Mouse (Mus musculus) adrenal gland, postnatal 25 days (tissue): Measurements from ENCODE around the gene Ppil1. TPM values are rescaled to one million over a fixed set of nuclear protein-coding genes. Genes with fewer than 3 reads are reported as not detected.
"Not testable (repeated sequence)": the region's sequence is repeated elsewhere in the genome, so short reads cannot be mapped to it uniquely, and the experiment has no call there.

Experiments used
- DNase-seq: peaks from one replicate; pipeline ENCODE4 v3.0.0; 2021; ENCODE audit warnings: mixed read lengths
- total RNA-seq: library from RNA; stranded (reverse); gene quantifications from 2 replicates; pipeline ENCODE4 v1.2.3, GENCODE M21; 2021

Ppil1 gene
- total RNA-seq, 1 experiment from 2014 or later, result 22.3 TPM

DNA sequence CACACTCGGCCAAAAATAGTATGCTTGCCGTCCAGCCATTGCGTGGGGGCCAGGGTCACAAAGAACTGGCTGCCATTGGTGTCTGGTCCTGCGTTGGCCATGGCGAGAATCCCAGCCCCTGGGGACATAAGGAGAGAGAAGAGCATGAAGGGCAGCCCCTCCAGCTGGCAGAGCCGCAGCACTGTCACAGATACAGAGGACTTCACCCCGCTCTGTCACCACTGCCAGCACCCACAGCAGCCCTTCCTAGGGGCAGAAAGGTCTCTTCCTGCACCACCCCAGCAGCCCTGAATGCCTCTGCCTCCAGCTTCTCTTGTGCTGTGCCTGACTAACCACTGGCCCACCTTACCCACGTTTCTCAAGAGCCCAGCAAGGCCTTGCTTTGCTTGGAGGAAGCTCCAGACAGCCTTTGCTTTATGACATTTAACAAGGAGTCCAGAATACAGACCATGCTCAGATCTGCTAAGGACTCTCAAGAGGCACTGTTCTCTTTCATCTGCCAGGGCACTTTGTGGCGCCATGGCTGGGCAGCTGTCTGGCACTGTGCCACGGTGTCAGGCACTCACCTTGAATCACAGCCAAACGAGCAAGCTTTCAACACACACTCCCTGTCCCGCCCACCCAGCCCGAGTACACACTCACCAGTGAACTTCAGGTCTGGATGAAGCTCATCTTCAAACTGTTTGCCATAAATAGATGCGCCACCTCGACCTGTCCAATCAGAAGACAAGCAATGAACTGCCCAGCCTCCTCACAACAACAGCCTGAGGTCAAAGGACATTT lies 12.2 kb downstream of the Ppil1 start:
- peak; percentile 92 for DNase-seq

DNA sequence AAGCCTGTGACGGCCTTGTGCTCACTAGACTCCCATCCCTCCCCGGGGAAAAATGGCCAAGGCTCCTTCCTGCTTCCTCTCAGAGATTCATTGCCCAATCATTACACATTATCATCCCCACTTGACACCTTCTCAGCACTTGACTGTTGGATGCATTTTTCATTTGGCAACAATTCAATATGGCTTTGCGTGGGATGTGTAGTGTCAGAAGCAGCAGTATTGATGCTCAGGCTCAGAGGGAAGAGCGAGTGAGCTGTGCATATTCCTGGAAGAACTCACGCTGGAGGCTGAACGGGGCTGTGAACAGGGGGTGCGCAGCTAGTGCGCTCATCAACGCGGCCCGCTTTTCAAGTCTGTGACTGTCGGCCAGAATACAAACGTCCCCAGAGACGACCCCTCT lies 13.0 kb downstream of the Ppil1 start:
- not testable (repeated sequence) for DNase-seq

DNA sequence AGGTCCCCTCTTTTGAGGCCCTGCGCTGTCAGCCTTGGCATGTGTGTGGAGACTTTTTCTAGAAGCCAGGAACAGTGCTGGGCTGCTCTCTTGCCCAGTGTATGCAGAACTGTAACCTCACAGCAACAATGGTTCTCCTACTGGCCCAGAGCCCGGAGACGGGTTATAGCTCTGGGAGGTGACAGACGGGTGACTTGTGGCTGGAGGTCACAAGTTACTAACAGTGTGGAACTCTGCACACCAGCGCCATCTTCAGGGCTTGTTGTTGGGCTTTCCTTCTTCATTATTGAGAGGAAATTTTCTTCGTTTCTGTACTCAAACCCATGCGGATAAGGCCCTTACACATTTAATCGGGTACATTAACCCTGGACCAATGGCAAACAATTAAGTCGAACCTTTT lies 14.5 kb downstream of the Ppil1 start:
- DNase-seq, result peak; percentile 78

DNA sequence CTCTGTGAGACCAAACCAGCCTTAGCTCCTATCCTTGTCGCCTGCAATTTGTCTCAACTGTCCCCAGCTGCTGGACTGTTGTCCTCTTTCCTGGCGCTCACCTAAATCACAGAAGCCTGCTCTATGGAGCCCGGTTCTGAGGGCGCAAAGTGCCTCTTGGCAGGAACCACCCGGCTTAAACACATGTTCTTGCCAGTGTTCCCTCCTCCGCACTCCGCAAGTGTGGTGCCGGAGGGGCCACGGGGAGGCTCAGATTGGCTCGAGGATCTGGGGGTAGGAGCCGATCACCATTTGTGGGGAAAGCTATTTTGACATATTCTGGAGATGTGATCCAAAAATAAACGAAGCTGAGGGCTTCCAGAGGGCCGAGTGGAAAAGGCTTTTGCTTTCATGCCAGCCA lies 16.1 kb downstream of the Ppil1 start:
- DNase-seq, result no peak

DNA sequence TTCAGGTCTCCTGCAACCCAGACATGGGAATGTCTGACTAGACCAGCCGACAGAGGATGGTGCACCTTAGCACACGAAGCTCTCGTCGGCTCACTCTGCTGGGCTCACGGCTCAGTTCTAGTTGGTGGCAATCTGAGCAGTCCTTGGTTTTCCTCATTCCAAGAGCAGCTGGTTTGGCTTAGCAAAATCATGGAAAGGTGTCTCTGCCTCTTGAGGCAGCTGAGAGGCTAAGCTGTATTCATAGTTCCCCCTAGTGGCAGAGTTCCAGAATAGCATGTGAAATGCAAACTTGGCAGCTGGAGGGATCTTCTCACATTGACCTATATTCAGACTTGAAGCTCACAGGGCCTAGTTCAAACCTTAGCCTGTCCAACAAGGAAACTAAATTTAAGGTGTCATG lies 17.4 kb downstream of the Ppil1 start:
- no peak for DNase-seq

DNA sequence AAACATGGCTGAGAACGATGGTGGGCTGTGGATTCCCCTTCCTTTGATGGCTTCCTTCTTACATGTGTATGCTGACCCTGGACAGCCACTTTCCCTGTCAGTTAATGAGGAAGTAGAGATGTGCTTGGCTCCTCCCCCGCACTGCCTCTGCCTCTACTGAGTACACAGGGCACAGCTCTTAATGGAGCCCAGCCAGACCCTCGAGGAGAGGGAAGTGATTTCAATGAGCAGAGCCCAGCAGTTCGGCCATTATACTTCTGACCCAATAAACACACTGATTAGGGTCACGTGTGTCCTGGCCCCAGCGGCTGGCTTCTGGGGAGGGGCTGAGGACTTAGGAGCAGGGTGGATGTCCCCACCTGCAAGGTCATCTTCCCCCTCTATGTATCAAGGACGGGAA lies 18.3 kb downstream of the Ppil1 start:
- DNase-seq, result no peak

DNA sequence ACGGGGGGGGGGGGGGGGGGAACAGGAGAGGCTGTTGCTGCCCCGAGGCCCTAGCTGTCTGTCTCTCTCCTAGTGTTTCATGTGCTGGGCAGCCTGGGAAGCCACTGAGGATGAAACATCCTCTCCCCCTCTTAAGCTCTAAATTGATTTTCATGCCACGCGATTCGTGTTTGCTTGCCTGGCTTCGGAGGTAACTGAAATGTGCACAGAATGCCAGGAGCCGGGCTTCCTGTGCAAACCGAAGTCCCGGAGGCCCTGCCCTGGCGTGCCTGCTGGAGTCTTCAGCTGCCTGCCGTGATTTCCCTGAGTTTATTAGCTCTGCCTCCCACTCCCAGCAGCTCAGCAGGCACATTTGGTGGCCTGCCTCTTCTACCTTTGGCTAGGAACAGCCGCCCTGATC lies 19.1 kb downstream of the Ppil1 start:
- no peak for DNase-seq

DNA sequence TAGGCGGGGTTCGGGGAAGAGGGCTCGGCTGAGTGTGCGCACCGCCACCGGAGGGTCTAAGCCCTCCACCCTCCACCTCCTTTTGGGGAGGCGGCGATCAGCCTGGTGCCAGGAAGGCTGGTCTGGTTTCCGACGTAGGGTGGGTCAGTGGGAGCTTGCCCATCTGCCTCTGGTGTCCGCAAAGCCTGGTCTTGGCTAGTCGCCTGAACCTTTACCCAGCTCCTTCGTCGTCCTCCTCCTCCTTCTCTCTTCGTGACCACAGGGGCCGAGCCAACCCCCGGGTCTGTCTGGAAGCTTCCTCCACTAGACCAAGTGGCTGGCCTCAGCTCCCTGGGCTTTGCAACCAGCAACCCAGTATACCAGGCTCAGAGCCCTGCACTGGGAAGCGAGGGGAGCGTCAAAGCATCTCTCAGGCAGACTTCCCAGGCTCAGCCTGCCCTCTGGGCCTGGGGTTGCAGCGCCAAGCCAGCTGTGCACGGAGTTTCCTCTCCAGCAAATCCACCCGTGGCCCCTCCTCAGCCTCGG lies 25.5 kb downstream of the Ppil1 start:
- no peak for DNase-seq

DNA sequence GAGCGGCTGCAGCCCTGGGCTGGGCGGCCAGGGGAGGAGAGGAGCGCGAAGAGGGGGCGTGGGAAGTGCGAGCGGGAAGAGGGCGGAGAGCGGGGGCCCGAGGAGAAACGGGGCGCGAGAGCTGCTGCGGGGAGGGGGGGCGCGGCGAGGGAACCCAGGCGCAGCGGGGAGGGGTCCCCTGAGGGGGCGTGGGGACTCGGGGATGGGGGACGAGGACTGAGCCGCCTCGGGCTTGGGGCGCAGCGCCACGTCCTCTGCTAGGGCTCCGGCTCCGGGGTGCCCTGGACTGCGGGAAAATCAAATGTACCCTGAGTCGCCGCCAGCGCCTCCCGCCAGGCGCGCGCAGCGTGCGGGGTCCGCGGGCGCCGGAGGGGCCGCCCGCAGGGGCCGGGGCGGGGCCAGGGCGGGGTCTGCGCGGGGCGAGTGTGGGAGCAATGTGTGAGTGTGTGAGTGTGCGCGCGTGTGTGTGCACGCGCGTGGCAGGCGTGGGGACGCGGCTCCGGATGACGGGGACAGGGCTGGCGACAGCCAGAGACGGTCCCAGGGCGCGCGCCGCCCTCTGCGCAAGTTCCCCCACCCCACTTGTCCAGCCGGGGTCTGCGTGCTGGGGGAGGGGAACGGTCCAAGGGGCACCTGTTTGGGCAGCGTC lies 26.1 kb downstream of the Ppil1 start, which contains the start of gene Cpne5:
Gene Cpne5 (minus strand): TSS at position 396 of the 649 bp plus-strand sequence.
- DNase-seq, result no peak

DNA sequence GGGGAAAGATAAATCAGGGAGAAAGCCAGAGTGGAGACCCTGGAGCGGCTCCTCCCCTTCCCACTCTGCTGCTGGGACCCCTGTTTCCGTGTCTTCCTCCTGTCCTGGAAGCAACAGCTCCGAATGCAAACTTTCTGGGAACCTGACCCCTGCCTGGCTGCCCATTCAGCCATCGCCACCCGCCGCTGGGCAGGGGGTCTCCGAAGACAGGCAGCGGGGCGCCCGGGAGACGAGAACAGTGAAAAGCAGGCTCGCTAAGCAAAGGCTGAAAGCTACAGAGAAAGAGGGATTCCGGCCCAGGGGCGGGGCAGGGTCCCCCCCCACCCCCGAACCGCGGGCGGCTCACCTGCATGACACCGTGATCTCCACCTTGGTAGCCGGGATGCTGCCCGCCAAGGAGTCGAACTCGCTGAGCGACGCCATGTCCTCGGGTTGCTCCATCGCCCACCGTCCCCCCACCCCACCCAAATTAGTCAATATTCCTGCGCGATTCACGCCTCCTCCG lies 26.7 kb downstream of the Ppil1 start:
- DNase-seq, result no peak

DNA sequence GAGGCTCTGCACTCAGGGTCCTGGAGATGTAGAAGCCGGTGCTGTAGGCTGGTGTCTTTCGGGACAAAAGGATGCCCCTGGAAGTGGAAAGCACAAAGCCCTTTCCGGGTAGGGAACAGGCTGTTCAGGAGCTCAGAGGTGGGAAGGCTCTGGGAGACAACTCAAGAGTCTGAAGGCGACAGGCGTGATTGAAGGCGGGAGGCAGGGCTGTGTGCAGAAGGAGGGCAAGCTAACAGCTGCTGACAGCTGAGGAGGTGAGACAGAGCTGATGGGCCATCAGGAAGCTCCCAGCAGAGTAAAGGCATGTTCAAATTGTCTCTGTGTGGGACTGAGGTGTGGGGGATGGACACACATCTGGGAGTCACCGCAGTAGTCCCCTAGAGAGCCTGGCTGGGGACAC lies 27.9 kb downstream of the Ppil1 start:
- DNase-seq, result no peak

DNA sequence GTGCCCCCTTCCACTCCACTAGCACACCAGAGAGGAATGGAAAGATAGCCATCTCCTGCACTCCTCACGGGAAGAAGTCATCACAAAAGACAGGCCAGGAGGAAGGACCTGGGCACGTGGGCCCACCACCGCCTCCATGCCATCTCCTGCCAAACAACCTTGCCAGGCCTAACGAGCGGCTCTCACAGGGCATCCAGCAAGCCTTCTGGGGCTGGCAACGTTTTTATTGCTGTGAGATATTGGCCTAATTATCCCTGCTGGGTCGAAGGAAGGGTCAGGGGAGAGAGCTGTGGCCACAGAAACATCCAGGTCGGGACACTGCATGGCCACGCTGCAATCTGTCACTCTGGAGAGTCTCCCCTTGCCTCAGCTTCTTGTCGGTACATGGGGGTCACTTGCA lies 32.9 kb downstream of the Ppil1 start:
- DNase-seq, result no peak

DNA sequence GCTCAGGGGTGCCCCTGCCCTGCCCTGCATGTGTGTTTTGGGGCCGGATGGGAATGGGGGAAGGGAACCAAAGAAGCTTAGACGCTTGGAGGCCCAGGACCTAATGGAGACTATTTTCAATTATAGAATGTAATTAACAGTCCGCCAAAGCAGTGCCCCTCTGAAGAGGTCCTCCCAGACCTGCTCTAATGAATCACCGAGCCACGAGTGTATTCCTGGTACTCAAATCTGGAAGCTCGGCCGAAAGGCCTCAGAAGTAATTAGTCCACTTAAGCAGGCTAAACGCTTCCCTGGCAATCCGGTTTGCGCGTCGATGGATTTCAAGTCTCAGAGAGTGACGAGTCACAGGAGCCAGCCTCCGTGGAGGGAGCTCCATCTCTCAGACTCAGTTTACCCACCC lies 43.4 kb downstream of the Ppil1 start:
- no peak for DNase-seq

DNA sequence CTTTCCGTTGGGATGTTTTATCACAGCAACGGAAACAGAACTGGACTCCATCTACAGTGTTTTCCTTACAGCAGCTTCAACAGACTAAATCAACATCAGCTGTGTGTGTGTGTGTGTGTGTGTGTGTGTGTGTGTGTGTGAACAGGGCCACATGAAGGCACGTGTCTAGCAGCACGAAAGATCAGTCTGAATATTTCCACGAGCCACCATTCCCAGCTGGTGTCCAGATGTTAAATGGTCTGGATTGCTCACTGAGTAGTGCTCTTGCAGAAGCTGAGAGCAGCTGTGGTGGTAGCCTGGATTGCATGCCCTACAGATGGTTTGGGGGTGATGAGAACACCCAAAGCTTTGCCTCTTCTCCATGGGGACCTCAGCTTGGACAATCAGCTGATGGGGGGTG lies 46.0 kb downstream of the Ppil1 start:
- DNase-seq, result no peak

DNA sequence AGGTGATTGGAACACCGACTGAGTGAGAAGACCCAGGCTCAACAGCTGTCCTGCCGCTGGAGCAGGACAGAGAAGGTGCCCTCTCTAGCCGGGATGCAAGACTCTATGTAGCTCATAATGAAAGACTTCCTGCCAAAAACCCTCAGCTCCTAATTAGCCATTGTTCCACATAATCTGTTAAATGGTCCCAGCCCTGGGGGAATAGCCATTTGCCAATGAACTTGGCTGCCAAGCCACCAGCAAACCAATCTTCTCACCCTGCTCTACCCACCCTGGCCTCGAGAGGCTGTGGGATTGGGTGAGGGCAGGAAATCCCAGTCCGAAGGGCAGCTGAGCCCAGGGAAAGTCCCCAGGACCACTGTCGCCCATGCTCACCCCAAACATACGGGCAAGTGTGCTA lies 47.9 kb downstream of the Ppil1 start:
- no peak for DNase-seq

DNA sequence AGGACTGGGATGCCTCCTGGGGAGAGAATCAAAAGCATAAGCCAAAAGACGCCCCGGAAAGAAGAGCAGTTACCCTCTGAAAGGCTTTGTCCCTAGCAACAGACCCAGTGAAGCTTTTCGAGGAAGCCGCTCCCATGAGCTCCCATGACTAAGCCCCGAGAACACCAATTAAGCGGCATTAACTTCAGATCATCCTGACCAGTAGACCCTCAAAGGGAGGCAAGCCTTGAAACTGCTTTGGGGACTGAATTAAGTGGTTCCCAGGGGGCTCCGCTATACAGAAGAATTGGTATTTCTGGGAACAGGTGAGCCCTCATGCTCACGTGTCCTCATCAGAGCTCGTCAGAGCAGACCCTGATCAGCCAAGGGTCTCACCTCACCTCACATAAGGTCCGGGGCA lies 49.3 kb downstream of the Ppil1 start:
- DNase-seq, result no peak

DNA sequence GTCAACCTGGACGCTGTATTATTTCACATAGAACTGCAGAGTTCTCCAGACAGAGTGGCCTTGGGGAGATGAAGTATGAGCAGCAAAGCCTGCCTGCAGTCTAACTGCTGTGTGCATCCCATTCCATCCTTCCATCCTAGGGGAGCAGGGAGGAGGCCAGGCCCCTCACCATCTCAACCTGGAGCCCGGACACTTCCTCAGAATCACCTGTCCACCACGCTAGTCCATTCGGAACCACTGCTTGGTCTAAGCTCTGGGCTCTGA lies 49.9 kb downstream of the Ppil1 start:
- DNase-seq, result no peak

DNA sequence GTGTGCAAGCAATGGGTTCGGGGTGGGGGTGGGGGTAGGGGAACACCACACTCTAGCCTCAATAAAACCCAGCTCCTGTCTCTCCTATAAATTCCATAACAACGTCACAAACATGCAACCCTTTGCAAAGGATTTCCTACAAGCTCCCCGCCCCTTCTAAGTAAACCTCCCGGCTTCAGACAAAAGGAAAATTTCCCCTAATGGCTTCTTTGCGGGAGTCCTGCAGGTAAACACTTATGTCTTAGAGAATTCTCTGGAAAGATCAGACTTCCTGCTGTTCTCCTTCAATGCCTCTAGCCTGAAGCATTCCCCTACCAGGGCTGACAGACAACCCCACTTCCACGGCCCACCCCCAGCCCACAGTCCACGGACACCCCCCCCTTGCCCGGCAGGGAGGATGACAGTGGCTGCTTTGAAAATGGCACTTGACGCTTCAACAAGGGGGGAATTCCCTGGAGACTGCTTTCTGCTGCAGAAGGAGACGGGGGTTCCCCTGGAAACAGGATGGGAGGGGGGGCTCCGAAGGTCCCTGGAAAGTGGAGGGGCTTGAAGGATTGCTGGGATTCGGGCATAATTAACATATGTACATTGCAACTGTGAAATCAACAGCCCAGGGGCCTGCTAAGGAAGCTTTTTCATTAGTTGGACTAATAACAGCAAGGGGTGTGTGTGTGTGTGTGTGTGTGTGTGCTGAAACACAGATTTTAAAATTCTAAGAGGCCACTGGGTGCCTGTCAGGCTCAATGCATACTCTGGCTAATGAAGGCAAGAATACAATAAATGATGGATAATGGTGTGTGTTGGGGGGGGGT lies 50.4 kb downstream of the Ppil1 start:
- no peak for DNase-seq

DNA sequence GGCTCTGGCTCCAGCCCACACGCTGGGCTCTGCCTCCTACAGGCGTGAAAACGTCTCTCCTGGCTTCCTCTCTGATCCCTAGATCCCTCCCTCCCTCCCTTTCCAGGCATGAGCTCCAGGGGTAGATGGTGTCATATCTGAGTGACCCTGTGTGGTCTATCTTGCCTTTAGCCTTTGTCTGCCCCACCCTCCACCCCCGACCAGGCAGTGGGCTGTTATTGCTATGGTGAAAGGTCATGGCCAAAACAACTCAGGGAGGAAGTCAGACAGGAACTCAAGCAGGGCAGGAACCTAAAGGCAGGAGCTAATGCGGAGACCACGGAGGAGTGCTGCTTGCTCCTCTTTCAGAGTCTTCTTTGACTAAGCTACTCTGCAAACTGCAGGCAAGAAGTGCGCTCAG lies 52.1 kb downstream of the Ppil1 start:
- DNase-seq, result no peak

DNA sequence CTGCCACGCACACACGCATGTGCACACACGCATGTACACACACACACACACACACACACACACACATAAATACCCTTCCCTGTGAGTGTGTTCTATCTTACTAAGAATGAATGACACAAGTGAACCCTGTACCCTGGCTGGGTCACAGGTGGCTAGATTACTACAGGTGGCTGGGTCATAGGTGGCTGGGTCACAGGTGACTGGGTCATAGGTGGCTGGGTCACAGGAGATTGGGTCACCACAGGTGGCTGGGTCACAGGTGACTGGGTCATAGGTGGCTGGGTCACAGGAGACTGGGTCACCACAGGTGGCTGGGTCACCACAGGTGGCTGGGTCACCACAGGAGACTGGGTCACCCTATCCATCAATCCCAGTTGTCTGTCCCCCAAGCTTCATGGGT lies 53.9 kb downstream of the Ppil1 start:
- DNase-seq, result no peak

DNA sequence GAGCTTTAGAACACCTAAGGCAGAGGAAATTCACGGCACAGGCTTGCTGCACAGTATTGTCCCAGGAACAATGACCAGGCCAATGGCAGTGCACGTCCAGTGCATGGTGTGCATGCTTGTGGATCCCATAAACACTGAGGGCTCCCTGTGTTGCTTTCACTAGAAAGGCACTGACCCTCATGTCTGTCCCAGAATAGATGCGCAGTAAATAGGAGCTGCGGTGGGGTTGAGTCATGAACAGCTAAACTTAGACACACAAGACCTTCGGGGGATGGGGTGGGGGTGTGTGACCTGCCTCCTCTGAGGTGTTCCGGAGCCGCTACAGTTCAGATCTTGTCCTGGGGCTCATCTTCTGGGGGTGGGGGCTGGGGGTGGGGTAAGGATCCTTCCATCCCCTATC lies 57.9 kb downstream of the Ppil1 start:
- DNase-seq, result no peak

DNA sequence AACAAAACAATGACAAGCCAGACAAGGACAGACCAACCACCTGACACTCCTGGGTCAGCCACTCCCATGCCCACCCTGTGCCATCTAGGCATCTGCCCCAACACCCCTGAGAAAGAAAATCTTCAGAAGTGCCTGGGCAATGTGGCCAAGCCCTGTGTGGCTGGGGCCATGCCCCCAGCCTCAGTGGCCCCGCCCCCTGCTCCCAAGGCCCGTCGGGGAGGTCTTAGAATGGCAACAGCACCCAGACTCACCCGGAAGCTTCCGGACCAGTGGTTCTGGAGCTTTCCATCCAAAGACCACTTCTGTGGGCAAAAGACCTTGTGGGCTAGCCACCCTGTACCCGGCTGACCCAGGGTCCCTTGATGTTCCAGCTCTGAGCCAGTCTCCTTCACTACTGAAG lies 61.4 kb downstream of the Ppil1 start:
- no peak for DNase-seq
